Mouse (Mus musculus): Measurements from ENCODE around the gene Papss2. TPM values are rescaled to one million over a fixed set of nuclear protein-coding genes. Genes with fewer than 3 reads are reported as not detected.

Papss2 gene
- polyA plus RNA-seq, 1 experiment from 2014 or later: 2.0 TPM

GRCm38 (mm10) chr19:32620859-32621445 lies 25.4 kb downstream of the Papss2 start:
- H3K36me3 ChIP-seq: no peaks in the 10 kb centered on the region
- H3K27me3 ChIP-seq (replicated peaks): no peaks in the 10 kb centered on the region
- H3K27ac ChIP-seq: no peak overlapping the region
- no peak for ATAC-seq
- no peak overlapping the region for H3K4me3 ChIP-seq
- WGBS (ENCODE audit: insufficient replicate concordance): 80% methylated on average over 15 of the region's 15 CpGs
- H3K4me2 ChIP-seq: no peak overlapping the region
- H3K9me3 ChIP-seq (replicated peaks): no peaks in the 10 kb centered on the region
- 0 out of 2 replicates have a peak, but pooled peaks cover 9% of the 10 kb centered on the region for H3K4me1 ChIP-seq
- H3K9ac ChIP-seq: no peak overlapping the region

GRCm38 (mm10) chr19:32622142-32622541 lies 26.6 kb downstream of the Papss2 start:
- no peak overlapping the region for H3K4me2 ChIP-seq
- 0 out of 2 replicates have a peak, but pooled peaks cover 9% of the 10 kb centered on the region for H3K4me1 ChIP-seq
- no peak overlapping the region for H3K27ac ChIP-seq
- H3K4me3 ChIP-seq: no peak overlapping the region
- H3K36me3 ChIP-seq: no peaks in the 10 kb centered on the region
- H3K9ac ChIP-seq: no peak overlapping the region
- no peaks in the 10 kb centered on the region for H3K9me3 ChIP-seq (replicated peaks)
- no peak for ATAC-seq
- WGBS (ENCODE audit: insufficient replicate concordance): 62% methylated on average over 3 of the region's 3 CpGs
- H3K27me3 ChIP-seq (replicated peaks): no peaks in the 10 kb centered on the region

GRCm38 (mm10) chr19:32626768-32627331 lies 31.3 kb downstream of the Papss2 start:
- no peak overlapping the region for H3K4me2 ChIP-seq
- H3K27me3 ChIP-seq (replicated peaks): no peaks in the 10 kb centered on the region
- H3K27ac ChIP-seq: no peak overlapping the region
- 0 out of 2 replicates have a peak, but pooled peaks cover 9% of the 10 kb centered on the region for H3K4me1 ChIP-seq
- peak; percentile 58 for ATAC-seq
- WGBS (ENCODE audit: insufficient replicate concordance): 54% methylated on average over 13 of the region's 13 CpGs
- H3K9me3 ChIP-seq (replicated peaks): no peaks in the 10 kb centered on the region
- H3K36me3 ChIP-seq: no peaks in the 10 kb centered on the region
- H3K9ac ChIP-seq: no peak overlapping the region
- H3K4me3 ChIP-seq: no peak overlapping the region

GRCm38 (mm10) chr19:32627631-32628030 lies 32.0 kb downstream of the Papss2 start:
- H3K4me1 ChIP-seq: 0 out of 2 replicates have a peak, but pooled peaks cover 2% of the 10 kb centered on the region
- no peaks in the 10 kb centered on the region for H3K9me3 ChIP-seq (replicated peaks)
- no peak for ATAC-seq
- no peak overlapping the region for H3K4me2 ChIP-seq
- no peak overlapping the region for H3K9ac ChIP-seq
- H3K27me3 ChIP-seq (replicated peaks): no peaks in the 10 kb centered on the region
- H3K4me3 ChIP-seq: no peak overlapping the region
- no peak overlapping the region for H3K27ac ChIP-seq
- WGBS (ENCODE audit: insufficient replicate concordance): 61% methylated on average over 4 of the region's 4 CpGs
- no peaks in the 10 kb centered on the region for H3K36me3 ChIP-seq

- H3K9me3 ChIP-seq (replicated peaks): no peaks in the 10 kb centered on the region
These were observed 33.1 kb downstream of the Papss2 start for GRCm38 (mm10) chr19:32628572-32629132.

GRCm38 (mm10) chr19:32634916-32635315 lies 39.3 kb downstream of the Papss2 start:
- Histone ChIP-seq H3K9me3 (replicated peaks) (no peaks in the 10 kb centered on the region), H3K36me3 (no peaks in the 10 kb centered on the region), H3K4me3 (no peak overlapping the region), H3K4me1 (peaks cover 24% of the 10 kb centered on the region), H3K27ac (no peak overlapping the region), H3K4me2 (no peak overlapping the region), H3K9ac (no peak overlapping the region), H3K27me3 (replicated peaks) (0 out of 2 replicates have a peak, but pooled peaks cover 3% of the 10 kb centered on the region)
- no peak for ATAC-seq
- WGBS (ENCODE audit: insufficient replicate concordance): 65% methylated on average over 8 of the region's 8 CpGs

More at GRCm38 (mm10) chr19:32628572-32629132, 33.1 kb downstream of the Papss2 start:
- no peak for ATAC-seq
- H3K9ac ChIP-seq: no peak overlapping the region
- H3K4me1 ChIP-seq: no peaks in the 10 kb centered on the region
- H3K36me3 ChIP-seq: no peaks in the 10 kb centered on the region
- H3K4me2 ChIP-seq: no peak overlapping the region
- no peaks in the 10 kb centered on the region for H3K27me3 ChIP-seq (replicated peaks)
- WGBS (ENCODE audit: insufficient replicate concordance): 58% methylated on average over 7 of the region's 7 CpGs
- no peak overlapping the region for H3K4me3 ChIP-seq
- no peak overlapping the region for H3K27ac ChIP-seq

- 0 out of 2 replicates have a peak, but pooled peaks cover 3% of the 10 kb centered on the region for H3K27me3 ChIP-seq (replicated peaks)
- no peaks in the 10 kb centered on the region for H3K9me3 ChIP-seq (replicated peaks)
- 23% methylated on average over 16 of the region's 16 CpGs for WGBS (ENCODE audit: insufficient replicate concordance)
- no peak overlapping the region for H3K4me3 ChIP-seq
- H3K27ac ChIP-seq: peak overlapping the region; percentile 63
- H3K4me1 ChIP-seq: peaks cover 24% of the 10 kb centered on the region
- peak overlapping the region; percentile 40 for H3K4me2 ChIP-seq
- H3K36me3 ChIP-seq: no peaks in the 10 kb centered on the region
- H3K9ac ChIP-seq: no peak overlapping the region
- peak; percentile 62 for ATAC-seq
These were observed 42.0 kb downstream of the Papss2 start for GRCm38 (mm10) chr19:32637357-32638275.

GRCm38 (mm10) chr19:32638276-32638903 lies 42.8 kb downstream of the Papss2 start:
- 27% methylated on average over 13 of the region's 13 CpGs for WGBS (ENCODE audit: insufficient replicate concordance)
- Histone ChIP-seq H3K4me3 (no peak overlapping the region), H3K9me3 (replicated peaks) (no peaks in the 10 kb centered on the region), H3K9ac (no peak overlapping the region), H3K36me3 (no peaks in the 10 kb centered on the region), H3K27ac (peak overlapping the region; percentile 63; the same call in 1 of the 2 replicates), H3K4me2 (peak overlapping the region; percentile 40; the same call in 1 of the 2 replicates), H3K27me3 (replicated peaks) (0 out of 2 replicates have a peak, but pooled peaks cover 3% of the 10 kb centered on the region), H3K4me1 (peaks cover 24% of the 10 kb centered on the region)
- ATAC-seq: no peak

- Histone ChIP-seq H3K9ac (no peak overlapping the region), H3K36me3 (no peaks in the 10 kb centered on the region), H3K4me3 (no peak overlapping the region), H3K27ac (no peak overlapping the region), H3K4me2 (no peak overlapping the region), H3K9me3 (replicated peaks) (0 out of 2 replicates have a peak, but pooled peaks cover 4% of the 10 kb centered on the region), H3K27me3 (replicated peaks) (0 out of 2 replicates have a peak, but pooled peaks cover 3% of the 10 kb centered on the region), H3K4me1 (peaks cover 24% of the 10 kb centered on the region)
- ATAC-seq: no peak
- WGBS (ENCODE audit: insufficient replicate concordance): 89% methylated on average over 7 of the region's 7 CpGs
These were observed 45.9 kb downstream of the Papss2 start for GRCm38 (mm10) chr19:32641535-32641934.

GRCm38 (mm10) chr19:32641995-32642394 lies 46.4 kb downstream of the Papss2 start:
- peaks cover 21% of the 10 kb centered on the region for H3K4me1 ChIP-seq
- WGBS (ENCODE audit: insufficient replicate concordance): 81% methylated on average over 8 of the region's 8 CpGs

GRCm38 (mm10) chr19:32643642-32644041 lies 48.1 kb downstream of the Papss2 start:
- Histone ChIP-seq H3K9me3 (replicated peaks) (0 out of 2 replicates have a peak, but pooled peaks cover 4% of the 10 kb centered on the region), H3K36me3 (no peaks in the 10 kb centered on the region), H3K4me3 (no peak overlapping the region), H3K4me1 (peaks cover 10% of the 10 kb centered on the region), H3K27ac (no peak overlapping the region), H3K27me3 (replicated peaks) (0 out of 2 replicates have a peak, but pooled peaks cover 3% of the 10 kb centered on the region), H3K9ac (no peak overlapping the region), H3K4me2 (no peak overlapping the region)
- no peak for ATAC-seq
- WGBS (ENCODE audit: insufficient replicate concordance): 67% methylated on average over 3 of the region's 3 CpGs

More at GRCm38 (mm10) chr19:32641995-32642394, 46.4 kb downstream of the Papss2 start:
- Histone ChIP-seq H3K27me3 (replicated peaks) (0 out of 2 replicates have a peak, but pooled peaks cover 3% of the 10 kb centered on the region), H3K9me3 (replicated peaks) (0 out of 2 replicates have a peak, but pooled peaks cover 4% of the 10 kb centered on the region), H3K4me2 (no peak overlapping the region), H3K36me3 (no peaks in the 10 kb centered on the region), H3K4me3 (no peak overlapping the region), H3K27ac (no peak overlapping the region), H3K9ac (no peak overlapping the region)
- no peak for ATAC-seq

Measured in liver, embryonic 12.5 days (tissue).